Mouse (Mus musculus) stomach, embryonic 14.5 days (tissue): Measurements from ENCODE around the gene Cdca4. TPM values are rescaled to one million over a fixed set of nuclear protein-coding genes. Genes with fewer than 3 reads are reported as not detected.
"Not testable (repeated sequence)": the region's sequence is repeated elsewhere in the genome, so short reads cannot be mapped to it uniquely, and the experiment has no call there.

ENCODE experiments used
- ATAC-seq: fragments of 200-750 bp; cut with Nextera tagmentation; 2 replicates; pipeline ENCODE4 v1.8.0; 2017; ENCODE audit warnings: low read depth, moderate TSS enrichment; ENCODE audit not compliant: insufficient number of reproducible peaks, insufficient read depth, low FRiP score
- H3K27ac ChIP-seq: fragments of 300-500 bp; sonication (generic); 2 replicates; pipeline ENCODE4 v1.5.1; 2014; ENCODE audit warnings: mild to moderate bottlenecking, low read length, moderate library complexity, mixed read lengths
- H3K27me3 ChIP-seq: fragments of 300-500 bp; sonication (generic); 2 replicates; pipeline ENCODE4 v1.6.1; 2014; ENCODE audit warnings: low read length, control low read depth, mixed read lengths; ENCODE audit not compliant: control insufficient read depth, insufficient read depth
- H3K36me3 ChIP-seq: fragments of 300-500 bp; sonication (generic); 2 replicates; pipeline ENCODE4 v1.6.1; 2014; ENCODE audit warnings: mild to moderate bottlenecking, control low read depth, low read length, moderate library complexity, mixed read lengths; ENCODE audit not compliant: control insufficient read depth, insufficient read depth
- H3K4me1 ChIP-seq: fragments of 300-500 bp; sonication (generic); 2 replicates; pipeline ENCODE4 v1.6.1; 2014; ENCODE audit warnings: low read length, control low read depth, mixed read lengths; ENCODE audit not compliant: control insufficient read depth, insufficient read depth
- H3K4me2 ChIP-seq: fragments of 300-500 bp; sonication (generic); replicated peaks from 2 replicates; pipeline ENCODE4 v1.6.1; 2014; ENCODE audit warnings: low read depth, low read length, control low read depth
- H3K4me3 ChIP-seq: fragments of 300-500 bp; sonication (generic); 2 replicates; pipeline ENCODE4 v1.5.1; 2014; ENCODE audit warnings: low read depth, low read length, control low read depth
- H3K9ac ChIP-seq: fragments of 300-500 bp; sonication (generic); replicated peaks from 2 replicates; pipeline ENCODE4 v1.6.1; 2014; ENCODE audit warnings: low read depth, mild to moderate bottlenecking, control low read depth, low read length, moderate library complexity, mixed read lengths
- H3K9me3 ChIP-seq: fragments of 300-500 bp; sonication (generic); 2 replicates; pipeline ENCODE4 v1.6.1; 2016; ENCODE audit warnings: low read depth, low read length, control low read depth; ENCODE audit not compliant: control insufficient read depth
- WGBS: fragments of 180-500 bp; shearing (Covaris S2); extraction: QIAGEN DNeasy Blood & Tissue Kit; methylation state at CpG from one replicate; pipeline ENCODE4 v1.1.7; 2014; 5-methylcytosine and 5-hydroxymethylcytosine counted together
- polyA plus RNA-seq: library from polyadenylated mRNA; unstranded; fragments of >200 nt; fragmentation: Nextera tagmentation; extraction: Ambion mirVana; gene quantifications from 2 replicates; pipeline ENCODE4 v1.2.1, GENCODE M21; 2014

Cdca4 gene
- polyA plus RNA-seq, 1 experiment from 2014 or later: 130 TPM

GRCm38 (mm10) chr12:112851116-112851515, 21.9 kb upstream of the Cdca4 start:
- Histone ChIP-seq H3K27me3 (no peaks in the 10 kb centered on the region), H3K9ac (no peak overlapping the region), H3K36me3 (no peaks in the 10 kb centered on the region), H3K4me3 (no peak overlapping the region), H3K27ac (no peak overlapping the region), H3K4me1 (no peaks in the 10 kb centered on the region), H3K4me2 (no peak overlapping the region), H3K9me3 (no peaks in the 10 kb centered on the region)
- ATAC-seq: no peak
- 20% methylated on average over 8 of the region's 8 CpGs for WGBS

- H3K4me1 ChIP-seq: no peaks in the 10 kb centered on the region
- no peaks in the 10 kb centered on the region for H3K36me3 ChIP-seq
- no peak overlapping the region for H3K4me2 ChIP-seq
- ATAC-seq: no peak
- 84% methylated on average over 9 of the region's 9 CpGs for WGBS
- no peak overlapping the region for H3K4me3 ChIP-seq
- no peaks in the 10 kb centered on the region for H3K27me3 ChIP-seq
- no peak overlapping the region for H3K9ac ChIP-seq
- no peaks in the 10 kb centered on the region for H3K9me3 ChIP-seq
- no peak overlapping the region for H3K27ac ChIP-seq
Measured at GRCm38 (mm10) chr12:112850344-112850743, 21.1 kb upstream of the Cdca4 start.

- H3K36me3 ChIP-seq: no peaks in the 10 kb centered on the region
- H3K4me1 ChIP-seq: no peaks in the 10 kb centered on the region
- H3K4me3 ChIP-seq: no peak overlapping the region
- no peak overlapping the region for H3K27ac ChIP-seq
- H3K9me3 ChIP-seq: no peaks in the 10 kb centered on the region
- H3K27me3 ChIP-seq: no peaks in the 10 kb centered on the region
- no peak overlapping the region for H3K4me2 ChIP-seq
- 72% methylated on average over 11 of the region's 11 CpGs for WGBS
- no peak for ATAC-seq
- H3K9ac ChIP-seq: no peak overlapping the region
Measured at GRCm38 (mm10) chr12:112849235-112850022, 20.2 kb upstream of the Cdca4 start.

- no peak for ATAC-seq
- H3K27ac ChIP-seq: no peak overlapping the region
- H3K36me3 ChIP-seq: no peaks in the 10 kb centered on the region
- WGBS: 96% methylated on average over 2 of the region's 2 CpGs
- no peak overlapping the region for H3K4me3 ChIP-seq
- H3K4me2 ChIP-seq: no peak overlapping the region
- H3K4me1 ChIP-seq: no peaks in the 10 kb centered on the region
- H3K27me3 ChIP-seq: no peaks in the 10 kb centered on the region
- no peak overlapping the region for H3K9ac ChIP-seq
- no peaks in the 10 kb centered on the region for H3K9me3 ChIP-seq
Measured at GRCm38 (mm10) chr12:112847880-112848279, 18.7 kb upstream of the Cdca4 start.

DNA sequence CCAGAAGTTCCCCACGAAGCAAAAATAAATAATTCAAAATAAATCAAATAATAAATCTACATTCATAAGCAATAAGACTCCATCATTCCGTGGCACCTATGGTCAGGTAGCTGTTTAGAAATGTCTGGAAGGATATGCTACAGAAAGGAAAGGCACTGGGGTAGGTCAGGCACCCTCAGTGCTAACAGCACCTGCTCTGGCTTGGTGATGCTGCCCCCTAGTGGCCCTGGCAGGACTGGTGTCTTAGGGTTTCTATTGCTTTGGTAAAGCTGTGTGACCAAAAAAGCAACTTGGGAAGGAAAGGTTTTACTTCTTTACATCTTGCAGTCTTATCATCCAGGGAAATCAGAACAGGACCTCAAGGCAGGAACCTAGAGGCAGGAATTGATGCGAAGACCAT, 14.6 kb upstream of the Cdca4 start:
- Histone ChIP-seq H3K9me3 (no peaks in the 10 kb centered on the region), H3K4me2 (no peak overlapping the region), H3K4me3 (no peak overlapping the region), H3K9ac (no peak overlapping the region), H3K4me1 (no peaks in the 10 kb centered on the region), H3K27ac (no peak overlapping the region), H3K36me3 (no peaks in the 10 kb centered on the region), H3K27me3 (no peaks in the 10 kb centered on the region)
- 19% methylated on average over 3 of the region's 3 CpGs for WGBS
- no peak; the same call in 1 of the 2 replicates for ATAC-seq

DNA sequence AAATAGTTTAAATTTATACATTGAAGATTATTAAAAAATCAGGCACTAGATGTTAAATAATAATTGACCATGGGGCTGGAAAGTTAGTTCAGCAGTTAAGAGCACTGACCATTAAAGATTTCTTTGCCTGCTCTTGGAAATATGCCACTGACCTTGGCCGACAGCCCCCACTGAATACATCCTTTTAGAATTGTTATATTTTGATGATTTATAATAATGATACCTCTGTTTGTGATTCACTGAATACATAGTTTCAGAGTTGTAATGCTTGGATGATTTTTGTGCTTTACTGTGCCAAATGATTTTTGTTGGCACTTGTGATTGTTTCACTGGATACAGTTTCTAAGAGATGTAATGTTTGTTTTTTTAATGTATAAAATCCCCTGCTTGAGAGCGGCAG, 12.9 kb upstream of the Cdca4 start:
- H3K4me2 ChIP-seq, H3K9me3 ChIP-seq, H3K27ac ChIP-seq, H3K9ac ChIP-seq, H3K36me3 ChIP-seq, H3K4me3 ChIP-seq, H3K4me1 ChIP-seq, ATAC-seq, H3K27me3 ChIP-seq: not testable (repeated sequence)
- WGBS: 64% methylated on average over 2 of the region's 2 CpGs

- H3K27me3 ChIP-seq, H3K4me1 ChIP-seq, H3K27ac ChIP-seq, ATAC-seq, H3K36me3 ChIP-seq, H3K9ac ChIP-seq, H3K9me3 ChIP-seq, H3K4me3 ChIP-seq, H3K4me2 ChIP-seq: not testable (repeated sequence)
- WGBS: 77% methylated on average over 4 of the region's 4 CpGs
Measured at GRCm38 (mm10) chr12:112841338-112841892, 12.2 kb upstream of the Cdca4 start.

DNA sequence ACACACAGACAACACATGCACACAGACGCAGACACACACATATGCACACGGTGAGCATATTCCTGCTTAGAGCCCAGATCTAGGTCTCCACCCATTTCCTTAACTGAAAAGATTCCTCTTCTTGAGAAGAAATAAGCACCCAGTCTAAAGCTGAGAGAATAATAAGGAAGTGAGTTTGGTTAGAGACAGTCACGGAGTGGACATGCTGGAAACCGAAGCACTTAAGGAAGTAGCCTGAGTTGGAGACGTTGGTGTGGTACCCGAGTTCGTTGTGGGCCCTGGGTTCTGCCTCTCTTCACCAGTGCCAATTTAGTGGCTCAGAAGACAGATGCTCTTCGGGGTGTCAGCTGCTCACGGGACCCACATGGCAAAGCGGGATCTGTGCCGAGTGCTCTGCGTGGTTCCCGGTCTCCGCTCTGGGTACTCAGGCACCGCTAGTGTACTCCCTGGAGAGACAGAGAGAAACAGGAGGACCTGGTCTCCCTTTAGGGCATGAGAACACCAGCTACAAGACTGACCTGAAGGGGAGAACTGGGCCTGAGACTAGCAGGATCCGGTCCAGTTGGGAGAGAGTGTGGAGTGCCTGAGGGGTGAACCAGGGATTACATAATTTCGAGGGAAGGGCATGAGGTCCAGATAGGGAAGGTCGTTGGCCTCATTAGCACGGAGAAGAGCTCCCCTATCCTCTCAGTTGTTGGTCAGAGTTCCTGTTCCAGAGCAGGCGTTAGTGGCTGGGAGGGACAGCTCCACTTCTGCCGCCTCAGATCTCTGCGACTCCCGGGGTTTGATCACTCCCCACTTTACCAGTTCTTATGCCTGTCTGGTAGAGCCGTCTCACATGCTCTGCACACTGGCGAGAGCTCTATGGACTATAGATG, 11.2 kb upstream of the Cdca4 start:
- H3K9me3 ChIP-seq: no peaks in the 10 kb centered on the region
- H3K4me2 ChIP-seq: no peak overlapping the region
- no peaks in the 10 kb centered on the region for H3K36me3 ChIP-seq
- H3K27ac ChIP-seq: no peak overlapping the region
- H3K4me3 ChIP-seq: no peak overlapping the region
- 75% methylated on average over 25 of the region's 25 CpGs for WGBS
- H3K4me1 ChIP-seq: no peaks in the 10 kb centered on the region
- ATAC-seq: no peak
- no peaks in the 10 kb centered on the region for H3K27me3 ChIP-seq
- H3K9ac ChIP-seq: no peak overlapping the region
